Mouse (Mus musculus) brain, embryonic 14.5 days (tissue): ENCODE measurements around the gene Brd9.

Experiments used
- CTCF ChIP-seq: fragments of 200-500 bp; IDR thresholded peaks from 2 replicates; pipeline ENCODE4 v1.5.1; 2012; ENCODE audit warnings: inconsistent platforms, mild to moderate bottlenecking, moderate library complexity, borderline replicate concordance; ENCODE audit not compliant: insufficient read depth, insufficient read length; ENCODE audit errors: extremely low read depth
- POLR2A ChIP-seq: fragments of 200-500 bp; IDR thresholded peaks from 2 replicates; pipeline ENCODE4 v1.6.1; 2012; ENCODE audit warnings: mild to moderate bottlenecking, inconsistent platforms, borderline replicate concordance; ENCODE audit not compliant: poor library complexity, insufficient read depth, insufficient read length, severe bottlenecking; ENCODE audit errors: extremely low read depth

GRCm38 (mm10) chr13:74001492-74001891 is 63.9 kb downstream of the Brd9 start:
- TF ChIP-seq CTCF (no peak), POLR2A (no peak)
